Mouse (Mus musculus) midbrain, embryonic 11.5 days (tissue): ENCODE data around the gene Ube4b. TPM values are rescaled to one million over a fixed set of nuclear protein-coding genes. Genes with fewer than 3 reads are reported as not detected.

Experiments used
- ATAC-seq: fragments of 200-750 bp; cut with Nextera tagmentation; 2 replicates; pipeline ENCODE4 v1.8.0; 2017; ENCODE audit warnings: moderate TSS enrichment, moderate library complexity; ENCODE audit not compliant: low FRiP score
- DNase-seq: peaks from one replicate; pipeline ENCODE4 v3.0.0; 2015; ENCODE audit warnings: low spot score; ENCODE audit errors: missing footprints
- H3K27ac ChIP-seq: fragments of 300-500 bp; sonication (generic); 2 replicates; pipeline ENCODE4 v1.5.1; 2014; ENCODE audit warnings: low read depth, low read length
- H3K27me3 ChIP-seq: fragments of 300-500 bp; sonication (generic); 2 replicates; pipeline ENCODE4 v1.6.1; 2014; ENCODE audit warnings: mild to moderate bottlenecking, low read length, moderate library complexity, mixed read lengths; ENCODE audit not compliant: control insufficient read depth, insufficient read depth
- H3K36me3 ChIP-seq: fragments of 300-500 bp; sonication (generic); 2 replicates; pipeline ENCODE4 v1.6.1; 2014; ENCODE audit warnings: mild to moderate bottlenecking, low read length, moderate library complexity, mixed read lengths; ENCODE audit not compliant: control insufficient read depth, insufficient read depth
- H3K4me1 ChIP-seq: fragments of 300-500 bp; sonication (generic); 2 replicates; pipeline ENCODE4 v1.6.1; 2014; ENCODE audit warnings: low read length; ENCODE audit not compliant: control insufficient read depth, insufficient read depth
- H3K4me2 ChIP-seq: fragments of 300-500 bp; sonication (generic); 2 replicates; pipeline ENCODE4 v1.6.1; 2014; ENCODE audit warnings: mild to moderate bottlenecking, moderate library complexity
- H3K4me3 ChIP-seq: fragments of 300-500 bp; sonication (generic); 2 replicates; pipeline ENCODE4 v1.5.1; 2014; ENCODE audit warnings: low read depth, low read length
- H3K9ac ChIP-seq: fragments of 300-500 bp; sonication (generic); 2 replicates; pipeline ENCODE4 v1.6.1; 2014; ENCODE audit warnings: low read length
- H3K9me3 ChIP-seq: fragments of 300-500 bp; sonication (generic); 2 replicates; pipeline ENCODE4 v1.6.1; 2016; ENCODE audit warnings: low read length; ENCODE audit not compliant: control insufficient read depth
- WGBS: fragments of 180-500 bp; shearing (Covaris S2); extraction: QIAGEN DNeasy Blood & Tissue Kit; methylation state at CpG from one replicate; pipeline ENCODE4 v1.1.7; 2014; 5-methylcytosine and 5-hydroxymethylcytosine counted together
- polyA plus RNA-seq: library from polyadenylated mRNA; unstranded; fragments of >200 nt; fragmentation: Nextera tagmentation; extraction: Ambion mirVana; gene quantifications from 2 replicates; pipeline ENCODE4 v1.2.1, GENCODE M21; 2014

The Ube4b gene
- polyA plus RNA-seq, 1 experiment from 2014 or later: 53.3 TPM

- Histone ChIP-seq H3K36me3 (peaks cover 19% of the 10 kb centered on the region), H3K9ac (no peak overlapping the region), H3K27ac (no peak overlapping the region), H3K4me3 (no peak overlapping the region), H3K4me2 (no peak overlapping the region), H3K27me3 (no peaks in the 10 kb centered on the region), H3K4me1 (no peaks in the 10 kb centered on the region), H3K9me3 (no peaks in the 10 kb centered on the region)
- DNase-seq (no peak), ATAC-seq (no peak)
- 88% methylated on average over 12 of the region's 12 CpGs for WGBS
These were observed 60.7 kb downstream of the Ube4b start for GRCm38 (mm10) chr4:149365702-149366370.

DNA sequence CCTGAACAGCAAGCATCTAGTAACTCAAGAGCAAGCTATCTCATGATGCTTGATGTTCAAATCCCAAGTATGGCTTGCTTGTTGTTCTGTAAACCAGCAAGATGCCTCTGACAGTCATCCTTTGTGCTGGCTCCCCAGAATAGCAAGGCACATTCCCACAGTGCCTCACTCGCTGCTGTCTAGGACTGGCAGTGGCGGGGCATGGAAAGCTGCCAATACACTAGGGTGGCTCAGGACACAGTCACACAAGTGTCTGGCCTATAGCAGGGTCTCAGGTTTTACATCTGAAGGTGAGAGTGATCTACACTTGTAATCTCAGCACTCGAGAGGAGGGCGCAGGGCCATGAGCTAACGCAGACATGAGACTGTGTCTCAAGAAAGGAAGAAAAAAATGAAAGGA is 61.7 kb downstream of the Ube4b start:
- no peak overlapping the region for H3K4me3 ChIP-seq
- H3K27me3 ChIP-seq: no peaks in the 10 kb centered on the region
- H3K4me1 ChIP-seq: no peaks in the 10 kb centered on the region
- H3K36me3 ChIP-seq: peaks cover 22% of the 10 kb centered on the region
- ATAC-seq: no peak
- H3K9me3 ChIP-seq: no peaks in the 10 kb centered on the region
- no peak overlapping the region for H3K27ac ChIP-seq
- no peak for DNase-seq
- WGBS: 87% methylated on average over 5 of the region's 5 CpGs
- no peak overlapping the region for H3K4me2 ChIP-seq
- H3K9ac ChIP-seq: no peak overlapping the region

- no peaks in the 10 kb centered on the region for H3K27me3 ChIP-seq
- WGBS: 83% methylated on average over 6 of the region's 6 CpGs
- H3K4me1 ChIP-seq: no peaks in the 10 kb centered on the region
- H3K27ac ChIP-seq: no peak overlapping the region
- H3K36me3 ChIP-seq: peaks cover 20% of the 10 kb centered on the region
- H3K4me3 ChIP-seq: no peak overlapping the region
- no peaks in the 10 kb centered on the region for H3K9me3 ChIP-seq
- ATAC-seq: no peak
- no peak overlapping the region for H3K4me2 ChIP-seq
- no peak for DNase-seq
- H3K9ac ChIP-seq: no peak overlapping the region
These were observed 65.5 kb downstream of the Ube4b start for GRCm38 (mm10) chr4:149361051-149361450.

DNA sequence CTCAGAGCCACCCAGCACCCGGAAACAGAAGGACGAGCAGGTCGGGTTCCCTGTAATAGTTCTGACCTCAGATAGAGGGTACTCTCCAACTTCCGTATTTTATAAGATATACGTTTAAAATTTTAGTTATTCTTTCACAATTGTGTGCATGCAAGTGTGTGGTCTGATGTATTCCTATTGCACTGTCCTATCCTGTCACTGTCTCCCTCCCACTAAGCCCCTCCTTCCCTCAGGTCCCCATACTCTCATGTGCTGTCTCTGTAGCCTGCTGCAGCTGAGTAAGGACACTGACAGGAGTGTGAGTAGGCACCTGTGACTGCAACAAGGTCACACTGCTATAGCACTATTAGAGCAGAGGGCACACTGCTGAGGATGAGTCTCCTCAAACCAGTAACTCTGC is 65.9 kb downstream of the Ube4b start:
- H3K4me1 ChIP-seq: no peaks in the 10 kb centered on the region
- H3K27me3 ChIP-seq: no peaks in the 10 kb centered on the region
- no peak overlapping the region for H3K27ac ChIP-seq
- no peak overlapping the region for H3K4me3 ChIP-seq
- WGBS: 93% methylated on average over 5 of the region's 5 CpGs
- peaks cover 21% of the 10 kb centered on the region for H3K36me3 ChIP-seq
- no peak overlapping the region for H3K9ac ChIP-seq
- DNase-seq (no peak), ATAC-seq (no peak)
- H3K9me3 ChIP-seq: no peaks in the 10 kb centered on the region
- no peak overlapping the region for H3K4me2 ChIP-seq

DNA sequence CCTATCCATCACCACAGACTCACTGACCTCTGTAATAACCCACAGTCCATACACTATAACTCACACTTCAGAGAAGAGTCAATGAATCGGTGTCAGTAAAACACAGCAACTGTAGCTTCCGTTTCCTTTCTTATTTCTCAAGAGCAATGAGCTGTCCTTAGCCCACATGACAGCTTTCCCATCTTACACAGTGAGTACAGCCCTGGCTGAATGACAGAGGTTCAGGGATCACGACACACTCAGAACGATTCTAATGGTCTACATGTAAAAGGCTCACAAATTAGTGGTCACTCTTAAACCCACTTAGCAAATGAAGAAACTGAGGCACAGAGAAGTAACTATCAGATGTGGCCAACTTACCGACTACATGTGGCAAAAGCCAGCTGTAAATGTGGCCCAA is 68.6 kb downstream of the Ube4b start:
- no peak overlapping the region for H3K27ac ChIP-seq
- H3K4me2 ChIP-seq: no peak overlapping the region
- no peak for ATAC-seq
- no peaks in the 10 kb centered on the region for H3K9me3 ChIP-seq
- no peaks in the 10 kb centered on the region for H3K4me1 ChIP-seq
- H3K4me3 ChIP-seq: no peak overlapping the region
- DNase-seq: no peak
- peaks cover 30% of the 10 kb centered on the region for H3K36me3 ChIP-seq
- no peak overlapping the region for H3K9ac ChIP-seq
- WGBS: 95% methylated on average over 5 of the region's 5 CpGs
- H3K27me3 ChIP-seq: no peaks in the 10 kb centered on the region

DNA sequence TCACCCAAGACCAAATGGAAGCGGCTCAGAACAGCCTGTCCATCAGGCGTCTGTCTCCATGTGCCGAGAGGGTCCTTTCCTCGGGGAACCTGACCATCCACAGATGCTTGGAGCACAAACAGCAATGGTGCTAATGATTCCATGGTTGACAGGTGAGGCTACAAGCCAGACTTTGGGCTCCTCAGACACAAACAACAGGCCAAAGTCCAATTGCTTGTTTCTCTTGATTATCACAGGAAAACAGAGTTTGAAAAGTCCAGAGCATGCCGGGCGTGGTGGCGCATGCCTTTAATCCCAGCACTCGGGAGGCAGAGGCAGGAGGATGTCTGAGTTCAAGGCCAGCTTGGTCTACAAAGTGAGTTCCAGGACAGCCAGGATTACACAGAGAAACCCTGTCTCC is 71.9 kb downstream of the Ube4b start:
- ATAC-seq (no peak), DNase-seq (no peak)
- H3K4me2 ChIP-seq: no peak overlapping the region
- 97% methylated on average over 8 of the region's 8 CpGs for WGBS
- peaks cover 34% of the 10 kb centered on the region for H3K36me3 ChIP-seq
- no peaks in the 10 kb centered on the region for H3K9me3 ChIP-seq
- no peak overlapping the region for H3K27ac ChIP-seq
- no peaks in the 10 kb centered on the region for H3K4me1 ChIP-seq
- H3K9ac ChIP-seq: no peak overlapping the region
- H3K4me3 ChIP-seq: no peak overlapping the region
- H3K27me3 ChIP-seq: no peaks in the 10 kb centered on the region

GRCm38 (mm10) chr4:149351596-149352150 is 74.9 kb downstream of the Ube4b start:
- no peak overlapping the region for H3K27ac ChIP-seq
- no peaks in the 10 kb centered on the region for H3K9me3 ChIP-seq
- WGBS: 89% methylated on average over 8 of the region's 8 CpGs
- H3K4me2 ChIP-seq: no peak overlapping the region
- H3K4me3 ChIP-seq: no peak overlapping the region
- no peaks in the 10 kb centered on the region for H3K4me1 ChIP-seq
- H3K36me3 ChIP-seq: peaks cover 30% of the 10 kb centered on the region
- DNase-seq (no peak), ATAC-seq (no peak)
- no peaks in the 10 kb centered on the region for H3K27me3 ChIP-seq
- no peak overlapping the region for H3K9ac ChIP-seq

- no peak overlapping the region for H3K4me3 ChIP-seq
- no peak overlapping the region for H3K9ac ChIP-seq
- H3K27me3 ChIP-seq: no peaks in the 10 kb centered on the region
- H3K27ac ChIP-seq: no peak overlapping the region
- ATAC-seq (no peak), DNase-seq (no peak)
- no peak overlapping the region for H3K4me2 ChIP-seq
- H3K36me3 ChIP-seq: peaks cover 19% of the 10 kb centered on the region
- 74% methylated on average over 5 of the region's 5 CpGs for WGBS
- no peaks in the 10 kb centered on the region for H3K4me1 ChIP-seq
- no peaks in the 10 kb centered on the region for H3K9me3 ChIP-seq
These were observed 77.6 kb downstream of the Ube4b start for GRCm38 (mm10) chr4:149348963-149349362.

- H3K9me3 ChIP-seq: no peaks in the 10 kb centered on the region
- H3K4me1 ChIP-seq: no peaks in the 10 kb centered on the region
- H3K4me2 ChIP-seq: no peak overlapping the region
- WGBS: 85% methylated on average over 5 of the region's 5 CpGs
- H3K9ac ChIP-seq: no peak overlapping the region
- ATAC-seq: no peak
- no peak for DNase-seq
- peaks cover 10% of the 10 kb centered on the region for H3K36me3 ChIP-seq
- H3K4me3 ChIP-seq: no peak overlapping the region
- H3K27ac ChIP-seq: no peak overlapping the region
- no peaks in the 10 kb centered on the region for H3K27me3 ChIP-seq
These were observed 80.7 kb downstream of the Ube4b start for GRCm38 (mm10) chr4:149345873-149346272.
